Mouse (Mus musculus) stomach, postnatal 0 days (tissue): ENCODE data around the gene Cnnm3. TPM values are rescaled to one million over a fixed set of nuclear protein-coding genes. Genes with fewer than 3 reads are reported as not detected.
A peak's percentile ranks its signal among the peaks of the same experiment; 100 is the strongest.

Experiments
- ATAC-seq: fragments of 200-750 bp; cut with Nextera tagmentation; 2 replicates; pipeline ENCODE4 v1.8.0; 2017; ENCODE audit not compliant: low FRiP score, low TSS enrichment
- DNase-seq: peaks from one replicate; pipeline ENCODE4 v3.0.0-alpha.2; 2016; ENCODE audit warnings: low spot score
- H3K27ac ChIP-seq: fragments of 300-500 bp; sonication (generic); replicated peaks from 2 replicates; pipeline ENCODE4 v1.5.1; 2014; ENCODE audit warnings: mild to moderate bottlenecking, control low read depth
- H3K27me3 ChIP-seq: fragments of 300-500 bp; sonication (generic); 2 replicates; pipeline ENCODE4 v1.6.1; 2014; ENCODE audit warnings: low read length; ENCODE audit not compliant: control insufficient read depth, insufficient read depth
- H3K36me3 ChIP-seq: fragments of 300-500 bp; sonication (generic); 2 replicates; pipeline ENCODE4 v1.6.1; 2014; ENCODE audit warnings: low read length, mixed read lengths; ENCODE audit not compliant: control insufficient read depth, insufficient read depth
- H3K4me1 ChIP-seq: fragments of 300-500 bp; sonication (generic); replicated peaks from 2 replicates; pipeline ENCODE4 v1.6.1; 2014; ENCODE audit warnings: antibody characterized with exemption; ENCODE audit not compliant: control insufficient read depth, insufficient read depth
- H3K4me2 ChIP-seq: fragments of 300-500 bp; sonication (generic); replicated peaks from 2 replicates; pipeline ENCODE4 v1.6.1; 2014; ENCODE audit warnings: low read depth, mild to moderate bottlenecking, control low read depth, moderate library complexity
- H3K4me3 ChIP-seq: fragments of 300-500 bp; sonication (generic); 2 replicates; pipeline ENCODE4 v1.5.1; 2014; ENCODE audit warnings: low read depth, low read length, control low read depth
- H3K9ac ChIP-seq: fragments of 300-500 bp; sonication (generic); 2 replicates; pipeline ENCODE4 v1.6.1; 2014; ENCODE audit warnings: mild to moderate bottlenecking, low read length, control low read depth, mixed read lengths
- H3K9me3 ChIP-seq: fragments of 300-500 bp; sonication (generic); 2 replicates; pipeline ENCODE4 v1.6.1; 2016; ENCODE audit warnings: low read length; ENCODE audit not compliant: control insufficient read depth
- CTCF ChIP-seq: IDR thresholded peaks from 2 replicates; pipeline ENCODE4 v1.5.1; 2016; ENCODE audit warnings: antibody characterized with exemption, low read depth, mild to moderate bottlenecking, moderate library complexity
- EP300 ChIP-seq: optimal IDR thresholded peaks from 2 replicates; pipeline ENCODE3; 2016; ENCODE audit warnings: antibody characterized with exemption
- WGBS: fragments of 180-500 bp; shearing (Covaris S2); extraction: QIAGEN DNeasy Blood & Tissue Kit; methylation state at CpG from one replicate; pipeline ENCODE4 v1.1.7; 2014; 5-methylcytosine and 5-hydroxymethylcytosine counted together
- polyA plus RNA-seq: library from polyadenylated mRNA; unstranded; fragments of >200 nt; fragmentation: Nextera tagmentation; extraction: Ambion mirVana; gene quantifications from 2 replicates; pipeline ENCODE4 v1.2.1, GENCODE M21; 2015

The Cnnm3 gene
- polyA plus RNA-seq: 1.6 and 2.0 TPM in 2 replicates

- peak within 1 kb of the TSS; percentile 98 for H3K4me3 ChIP-seq
- H3K4me1 ChIP-seq: peaks cover 2% of the 10 kb centered on the region; the same call in 1 of the 2 replicates
- H3K9me3 ChIP-seq: no peaks in the 10 kb centered on the region
- TF ChIP-seq EP300: peak; percentile 94
- TF ChIP-seq CTCF: peak; percentile 65
- DNase-seq: peak; percentile 100
- H3K9ac ChIP-seq: peak within 1 kb of the TSS; percentile 96
- ATAC-seq: peak; percentile 98
- H3K36me3 ChIP-seq: no peaks in the 10 kb centered on the region
- no peaks in the 10 kb centered on the region for H3K27me3 ChIP-seq
- peak within 1 kb of the TSS; percentile 96 for H3K4me2 ChIP-seq
- H3K27ac ChIP-seq: peak within 1 kb of the TSS; percentile 98
- 2% methylated on average over 50 of the region's 51 CpGs for WGBS
These were observed at the start of gene Cnnm3 for GRCm38 (mm10) chr1:36511289-36512021. Gene Cnnm3, plus strand, starts transcription at chr1:36511867.

- H3K4me1 ChIP-seq: no peaks in the 10 kb centered on the region
- no peak for DNase-seq
- 25% methylated on average over 4 of the region's 4 CpGs for WGBS
- H3K27ac ChIP-seq: no peak overlapping the region
- no peak overlapping the region for H3K4me3 ChIP-seq
- TF ChIP-seq CTCF (no peak), EP300 (no peak)
- H3K9me3 ChIP-seq: no peaks in the 10 kb centered on the region
- no peaks in the 10 kb centered on the region for H3K27me3 ChIP-seq
- H3K4me2 ChIP-seq: no peak overlapping the region
- no peaks in the 10 kb centered on the region for H3K36me3 ChIP-seq
- H3K9ac ChIP-seq: no peak overlapping the region
- ATAC-seq: peak; percentile 57; the same call in 1 of the 2 replicates
These were observed 46.0 kb upstream of the Cnnm3 start for GRCm38 (mm10) chr1:36465641-36466160.

- Histone ChIP-seq H3K4me3 (no peak overlapping the region), H3K4me2 (no peak overlapping the region), H3K27me3 (no peaks in the 10 kb centered on the region), H3K36me3 (no peaks in the 10 kb centered on the region), H3K27ac (no peak overlapping the region), H3K9ac (no peak overlapping the region), H3K4me1 (peaks cover 4% of the 10 kb centered on the region; the same call in 1 of the 2 replicates), H3K9me3 (no peaks in the 10 kb centered on the region)
- ATAC-seq (no peak), DNase-seq (no peak)
- 56% methylated on average over 5 of the region's 5 CpGs for WGBS
- TF ChIP-seq CTCF: no peak
- TF ChIP-seq EP300: no peak
These were observed 44.2 kb upstream of the Cnnm3 start for GRCm38 (mm10) chr1:36467446-36467845.

GRCm38 (mm10) chr1:36469811-36470444 is 41.7 kb upstream of the Cnnm3 start:
- Histone ChIP-seq H3K36me3 (no peaks in the 10 kb centered on the region), H3K4me2 (no peak overlapping the region), H3K27ac (no peak overlapping the region), H3K9me3 (no peaks in the 10 kb centered on the region), H3K9ac (no peak overlapping the region), H3K27me3 (no peaks in the 10 kb centered on the region), H3K4me1 (peaks cover 16% of the 10 kb centered on the region), H3K4me3 (no peak overlapping the region)
- ATAC-seq (peak; percentile 6), DNase-seq (no peak)
- 37% methylated on average over 2 of the region's 2 CpGs for WGBS
- no peak for TF ChIP-seq EP300
- TF ChIP-seq CTCF: no peak

GRCm38 (mm10) chr1:36471181-36472105 is 40.2 kb upstream of the Cnnm3 start, which contains the start of gene Cnnm4:
Gene Cnnm4, plus strand, starts transcription at chr1:36471620.
- peak within 1 kb of the TSS; percentile 64 for H3K4me3 ChIP-seq
- H3K4me2 ChIP-seq: peak within 1 kb of the TSS; percentile 86
- ATAC-seq (peak; percentile 92), DNase-seq (peak; percentile 97)
- H3K9ac ChIP-seq: peak within 1 kb of the TSS; percentile 79
- TF ChIP-seq CTCF (peak; percentile 60), EP300 (no peak)
- H3K36me3 ChIP-seq: no peaks in the 10 kb centered on the region
- peak within 1 kb of the TSS; percentile 91 for H3K27ac ChIP-seq
- H3K27me3 ChIP-seq: no peaks in the 10 kb centered on the region
- under 1% methylated on average over 70 of the region's 98 CpGs for WGBS
- peaks cover 22% of the 10 kb centered on the region for H3K4me1 ChIP-seq
- no peaks in the 10 kb centered on the region for H3K9me3 ChIP-seq
